ENCODE assay signal across 9 mouse cellular contexts in the genomic region with DNA sequence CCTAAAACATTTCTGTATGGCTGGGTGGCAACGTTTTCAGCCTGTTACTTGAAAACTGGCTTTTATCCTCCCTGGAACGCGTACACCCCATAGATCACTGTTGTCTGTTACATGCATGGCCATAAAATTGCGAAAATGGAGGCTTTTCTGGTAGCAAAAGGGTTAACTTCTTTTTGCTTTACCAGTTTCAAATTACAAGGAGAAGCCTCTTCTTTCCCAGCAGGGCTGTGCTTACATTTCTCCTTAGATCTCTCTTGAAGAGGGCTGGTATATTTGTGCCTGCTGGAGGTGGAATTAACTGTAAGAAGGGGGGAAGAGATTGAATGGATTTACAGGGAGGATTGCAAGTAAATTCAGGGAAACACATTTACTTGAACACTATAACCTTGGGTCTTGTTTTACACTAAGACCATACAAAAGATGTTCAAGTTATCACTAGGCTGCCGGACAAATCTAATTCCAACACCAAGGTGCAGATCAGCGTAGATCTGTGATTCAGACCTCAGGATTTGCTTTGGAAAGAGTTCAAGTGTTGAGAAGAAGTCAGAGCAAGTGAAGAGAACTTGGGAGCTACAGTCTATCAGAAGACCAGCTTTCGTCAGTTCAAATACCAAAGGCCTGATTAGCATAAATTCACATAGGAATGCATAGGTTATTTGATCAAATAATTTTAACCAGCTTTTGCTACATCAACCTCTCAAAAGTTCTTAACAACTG. TPM values are rescaled to one million over a fixed set of nuclear protein-coding genes. Genes with fewer than 3 reads are reported as not detected.
DNase-seq lines count a peak whose midpoint lies in the region; ATAC-seq and TF ChIP-seq lines count a peak whose summit lies in the region.
"Had no signal": no experiment of that assay in that cellular context is flagged by ENCODE, and none has a peak within 500 bp of the region (broad histone marks: within the 10 kb centered on the region; RNA-seq: fewer than 3 reads in every experiment).

Gene Bmp5, plus strand, starts transcription at position 236 of the 717 bp plus-strand sequence.

- ATAC-seq in kidney, postnatal 0 days (replicated peaks; ENCODE audit: low FRiP score, low read depth): no peak
- no peak for ATAC-seq in embryonic facial prominence, embryonic 14.5 days (ENCODE audit: low read depth)
- 0 out of 2 replicates have a peak, but pooled peaks have one; percentile 54 for ATAC-seq in limb, embryonic 13.5 days (ENCODE audit: low FRiP score, low read depth)

- peak; percentile 44 for DNase-seq in kidney, postnatal 0 days (ENCODE audit: low spot score)
- no peak for DNase-seq in kidney, adult 9 months
- peak; percentile 68 for DNase-seq in embryonic facial prominence, embryonic 14.5 days (ENCODE audit: low spot score)
- no peak for DNase-seq in left cerebral cortex, postnatal 36 days (ENCODE audit: low spot score in 2 of 2)
- DNase-seq in thymus, postnatal 10 days (ENCODE audit: low spot score in 2 of 2): no peak
- no peak for DNase-seq in kidney, postnatal 25 days

- H3K9ac ChIP-seq in kidney, postnatal 0 days (ENCODE audit: low read depth, low read length): no peak within 1 kb of the TSS
- H3K9ac ChIP-seq in embryonic facial prominence, embryonic 14.5 days (ENCODE audit: low read depth, low read length): peak within 1 kb of the TSS; percentile 65
- peak within 1 kb of the TSS; percentile 62 for H3K9ac ChIP-seq in limb, embryonic 13.5 days

- no peaks in the 10 kb centered on the region for H3K9me3 ChIP-seq in kidney, postnatal 0 days (replicated peaks; ENCODE audit: low read length)
- H3K9me3 ChIP-seq in embryonic facial prominence, embryonic 14.5 days (ENCODE audit: control insufficient read depth, low read length): no peaks in the 10 kb centered on the region
- no peaks in the 10 kb centered on the region for H3K9me3 ChIP-seq in limb, embryonic 13.5 days
- H3K9me3 ChIP-seq: megakaryocyte, embryonic 14.5 days had no signal

- no peak within 1 kb of the TSS for H3K27ac ChIP-seq in kidney, postnatal 0 days
- H3K27ac ChIP-seq in embryonic facial prominence, embryonic 14.5 days (replicated peaks; ENCODE audit: low read depth, low read length): peak within 1 kb of the TSS; percentile 68
- H3K27ac ChIP-seq in limb, embryonic 13.5 days: peak within 1 kb of the TSS; percentile 44; the same call in 1 of the 2 replicates
- H3K27ac ChIP-seq in olfactory bulb, adult 2 months (ENCODE audit: insufficient read depth, low read depth, low read length): no peak within 1 kb of the TSS

- H3K36me3 ChIP-seq in kidney, postnatal 0 days (ENCODE audit: insufficient read depth, low read length): no peaks in the 10 kb centered on the region
- no peaks in the 10 kb centered on the region for H3K36me3 ChIP-seq in embryonic facial prominence, embryonic 14.5 days (ENCODE audit: control insufficient read depth, insufficient read depth, low read length)
- H3K36me3 ChIP-seq in limb, embryonic 13.5 days: no peaks in the 10 kb centered on the region

- intact Hi-C loops in left cerebral cortex, postnatal 36 days (cut with DNase I): no loop called here

- H3K4me2 ChIP-seq in kidney, postnatal 0 days (ENCODE audit: low read length): no peak within 1 kb of the TSS
- H3K4me2 ChIP-seq in embryonic facial prominence, embryonic 14.5 days (ENCODE audit: low read depth, low read length): peak within 1 kb of the TSS; percentile 47
- peak within 1 kb of the TSS; percentile 56 for H3K4me2 ChIP-seq in limb, embryonic 13.5 days (replicated peaks)

- H3K4me3 ChIP-seq in kidney, postnatal 0 days (replicated peaks; ENCODE audit: low read depth, low read length): no peak within 1 kb of the TSS
- peak within 1 kb of the TSS; percentile 41 for H3K4me3 ChIP-seq in embryonic facial prominence, embryonic 14.5 days (ENCODE audit: low read depth, low read length)
- H3K4me3 ChIP-seq in limb, embryonic 13.5 days: peak within 1 kb of the TSS; percentile 43
- H3K4me3 ChIP-seq in olfactory bulb, adult 2 months (ENCODE audit: insufficient read depth, low read depth, low read length): peak within 1 kb of the TSS; percentile 8; the same call in 1 of the 2 replicates
- H3K4me3 ChIP-seq: megakaryocyte, embryonic 14.5 days had no signal

- TF ChIP-seq POLR2A in olfactory bulb, adult 2 months (IDR thresholded peaks at IDR 0.05; ENCODE audit: insufficient read depth, low read depth, low read length): no peak

- no peak for TF ChIP-seq CTCF in kidney, postnatal 0 days (IDR thresholded peaks at IDR 0.05; ENCODE audit: low read depth)
- no peak for TF ChIP-seq CTCF in olfactory bulb, adult 2 months (IDR thresholded peaks at IDR 0.05; ENCODE audit: insufficient read depth, low read depth, low read length)

- WGBS in kidney, postnatal 0 days: 21% methylated on average over 7 of the region's 7 CpGs
- 9% methylated on average over 7 of the region's 7 CpGs for whole genome bisulfite sequencing in embryonic facial prominence, embryonic 14.5 days
- 9% methylated on average over 7 of the region's 7 CpGs for WGBS in limb, embryonic 13.5 days
- 63% methylated on average over 7 of the region's 7 CpGs for WGBS in olfactory bulb, adult 2 months

- no peaks in the 10 kb centered on the region for H3K4me1 ChIP-seq in kidney, postnatal 0 days (replicated peaks; ENCODE audit: insufficient read depth, low read length)
- H3K4me1 ChIP-seq in embryonic facial prominence, embryonic 14.5 days (ENCODE audit: control insufficient read depth, insufficient read depth, low read length): peaks cover 7% of the 10 kb centered on the region
- peaks cover 13% of the 10 kb centered on the region for H3K4me1 ChIP-seq in limb, embryonic 13.5 days
- no peaks in the 10 kb centered on the region for H3K4me1 ChIP-seq in olfactory bulb, adult 2 months (ENCODE audit: control insufficient read depth, insufficient read depth, low read length)
- H3K4me1 ChIP-seq: megakaryocyte, embryonic 14.5 days had no signal

- no peaks in the 10 kb centered on the region for H3K27me3 ChIP-seq in kidney, postnatal 0 days (ENCODE audit: insufficient read depth, low read length)
- no peaks in the 10 kb centered on the region for H3K27me3 ChIP-seq in embryonic facial prominence, embryonic 14.5 days (replicated peaks; ENCODE audit: control insufficient read depth, insufficient read depth, low read length)
- H3K27me3 ChIP-seq in limb, embryonic 13.5 days: no peaks in the 10 kb centered on the region
- H3K27me3 ChIP-seq: megakaryocyte, embryonic 14.5 days had no signal

RNA-seq across cellular contexts. Expression of gene Bmp5, which starts in this region (rescaled TPM):
- 0.38 and 0.39 TPM in 2 replicates for polyA plus RNA-seq in kidney, postnatal 0 days (2015; fragmentation: Nextera tagmentation; extraction: Ambion mirVana)
- 12.0 and 12.4 TPM in 2 replicates for polyA plus RNA-seq in embryonic facial prominence, embryonic 14.5 days (2014; fragmentation: Nextera tagmentation; extraction: Ambion mirVana)
- 10.6 and 13.0 TPM in 2 replicates for polyA plus RNA-seq in limb, embryonic 13.5 days (2015; fragmentation: Nextera tagmentation; extraction: Ambion mirVana)
- polyA plus RNA-seq in olfactory bulb, adult 2 months (2012; ENCODE audit: insufficient read depth, insufficient read length, low replicate concordance, missing spikeins): not detected in 2 replicates
- 1 to 10 TPM; 1.1 to 1.4 TPM for total RNA-seq in left cerebral cortex, postnatal 36 days (2021)

Comparison
In these comparisons a context has a peak if more than half of its experiments do, and no peak if none do; other contexts are left out.
1. Peak in DNase-seq in kidney, postnatal 0 days; RNA of the gene not detected or under 1 TPM.
2. H3K27ac ChIP-seq: peak in embryonic facial prominence, embryonic 14.5 days (single experiment) and limb, embryonic 13.5 days (single experiment); none in kidney, postnatal 0 days (single experiment) and olfactory bulb, adult 2 months (single experiment).